Mouse (Mus musculus) limb, embryonic 14.5 days (tissue): Measurements from ENCODE around the gene Cdk9. TPM values are rescaled to one million over a fixed set of nuclear protein-coding genes. Genes with fewer than 3 reads are reported as not detected.

Experiments used
- ATAC-seq: fragments of 200-750 bp; cut with Nextera tagmentation; 2 replicates; pipeline ENCODE4 v1.8.0; 2017; ENCODE audit warnings: low read depth, moderate number of reproducible peaks, moderate TSS enrichment; ENCODE audit not compliant: low FRiP score
- DNase-seq: peaks from one replicate; pipeline ENCODE4 v3.0.0-alpha.2; 2015; ENCODE audit warnings: low spot score
- H3K27ac ChIP-seq: fragments of 300-500 bp; sonication (generic); replicated peaks from 2 replicates; pipeline ENCODE4 v1.5.1; 2014; ENCODE audit warnings: low read depth, mild to moderate bottlenecking, low read length, moderate library complexity, mixed read lengths
- H3K27me3 ChIP-seq: fragments of 300-500 bp; sonication (generic); 2 replicates; pipeline ENCODE4 v1.6.1; 2014; ENCODE audit warnings: low read length, mixed read lengths; ENCODE audit not compliant: control insufficient read depth, insufficient read depth
- H3K36me3 ChIP-seq: fragments of 300-500 bp; sonication (generic); 2 replicates; pipeline ENCODE4 v1.6.1; 2014; ENCODE audit warnings: mild to moderate bottlenecking, low read length, moderate library complexity, mixed read lengths; ENCODE audit not compliant: control insufficient read depth, insufficient read depth
- H3K4me1 ChIP-seq: fragments of 300-500 bp; sonication (generic); 2 replicates; pipeline ENCODE4 v1.6.1; 2014; ENCODE audit warnings: antibody characterized with exemption, low read length, mixed read lengths; ENCODE audit not compliant: control insufficient read depth, insufficient read depth
- H3K4me2 ChIP-seq: fragments of 300-500 bp; sonication (generic); replicated peaks from 2 replicates; pipeline ENCODE4 v1.6.1; 2014; ENCODE audit warnings: low read depth, mild to moderate bottlenecking, low read length, moderate library complexity; ENCODE audit not compliant: severe bottlenecking
- H3K4me3 ChIP-seq: fragments of 300-500 bp; sonication (generic); replicated peaks from 2 replicates; pipeline ENCODE4 v1.5.1; 2014; ENCODE audit warnings: low read length
- H3K9ac ChIP-seq: fragments of 300-500 bp; sonication (generic); 2 replicates; pipeline ENCODE4 v1.6.1; 2014; ENCODE audit warnings: mild to moderate bottlenecking, low read depth, low read length, moderate library complexity; ENCODE audit not compliant: severe bottlenecking
- H3K9me3 ChIP-seq: fragments of 300-500 bp; sonication (generic); 2 replicates; pipeline ENCODE4 v1.6.1; 2016; ENCODE audit warnings: low read length; ENCODE audit not compliant: control insufficient read depth
- POLR2A ChIP-seq: fragments of 200-500 bp; IDR thresholded peaks from 2 replicates; pipeline ENCODE4 v1.8.0; 2012; ENCODE audit warnings: inconsistent platforms, mild to moderate bottlenecking, moderate library complexity, borderline replicate concordance; ENCODE audit not compliant: insufficient read depth, insufficient read length; ENCODE audit errors: extremely low read depth
- WGBS: fragments of 180-500 bp; shearing (Covaris S2); extraction: QIAGEN DNeasy Blood & Tissue Kit; methylation state at CpG from one replicate; pipeline ENCODE4 v1.1.7; 2014; 5-methylcytosine and 5-hydroxymethylcytosine counted together
- polyA plus RNA-seq, 2 experiments: library from polyadenylated mRNA; depleted of rRNA in 1 of 2; stranded (reverse) in 1 of 2; unstranded in 1 of 2; fragments of >200 nt; fragmentation: Nextera tagmentation in 1 of 2; extraction: Ambion mirVana in 1 of 2; gene quantifications; 2 replicates each; pipeline versions ENCODE4 v1.2.1 to v1.2.3; 2012 to 2014

Gene Cdk9
- polyA plus RNA-seq, 2 experiments, result 84.7 to 211 TPM

- Histone ChIP-seq H3K27me3 (no peaks in the 10 kb centered on the region), H3K4me3 (no peak overlapping the region), H3K36me3 (peaks cover 74% of the 10 kb centered on the region), H3K27ac (no peak overlapping the region), H3K9ac (no peak overlapping the region), H3K4me1 (peaks cover 8% of the 10 kb centered on the region), H3K9me3 (no peaks in the 10 kb centered on the region), H3K4me2 (no peak overlapping the region)
- 41% methylated on average over 3 of the region's 3 CpGs for WGBS
- DNase-seq (peak; percentile 65), ATAC-seq (no peak)
- no peak for TF ChIP-seq POLR2A
These were observed 4.2 kb downstream of the Cdk9 start for GRCm38 (mm10) chr2:32708643-32709042.

DNA sequence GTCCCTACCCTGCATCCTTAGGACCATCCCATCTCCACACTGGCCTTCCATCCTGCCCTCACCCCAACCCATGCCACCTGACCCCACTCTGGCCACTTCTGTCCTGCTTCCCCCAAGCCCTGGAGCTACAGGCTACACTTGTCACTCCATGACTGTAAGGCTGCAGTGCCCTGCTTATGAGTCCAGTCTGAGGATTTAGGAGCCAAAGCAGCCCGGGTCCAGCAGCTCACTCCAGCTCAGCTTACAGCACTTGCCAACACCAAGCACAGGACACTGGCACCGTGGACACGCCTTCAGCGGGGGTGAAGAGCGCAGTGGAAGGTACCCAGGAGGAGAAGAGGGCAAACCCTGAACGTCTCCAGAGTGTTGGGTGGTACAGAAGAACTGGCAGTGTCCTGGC is 5.9 kb downstream of the Cdk9 start:
- WGBS, result 88% methylated on average over 6 of the region's 6 CpGs
- Histone ChIP-seq H3K4me1 (peaks cover 7% of the 10 kb centered on the region; the same call in 1 of the 2 replicates), H3K4me2 (no peak overlapping the region), H3K9ac (no peak overlapping the region), H3K27ac (no peak overlapping the region), H3K4me3 (no peak overlapping the region), H3K36me3 (peaks cover 84% of the 10 kb centered on the region), H3K9me3 (no peaks in the 10 kb centered on the region), H3K27me3 (no peaks in the 10 kb centered on the region)
- no peak for DNase-seq
- no peak for TF ChIP-seq POLR2A
- ATAC-seq, result no peak

DNA sequence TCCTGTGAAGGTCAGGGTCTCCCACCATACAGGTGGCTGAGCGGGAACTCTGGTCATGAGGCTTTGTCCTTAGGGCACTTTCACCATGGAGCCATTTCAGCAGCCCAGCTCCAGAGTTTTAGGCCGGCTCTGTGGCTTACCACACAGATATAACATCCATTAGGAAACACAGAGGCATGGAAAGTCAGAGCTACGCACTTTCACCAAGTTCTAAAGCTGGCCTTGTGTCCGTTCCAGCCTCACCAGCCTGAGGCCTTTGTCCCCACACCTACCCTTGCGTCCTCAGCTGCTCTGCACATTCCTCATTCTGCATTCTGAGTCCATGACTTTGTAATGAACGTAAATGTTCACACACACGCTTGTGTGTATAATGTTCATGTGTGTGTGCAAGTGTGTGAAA is 7.9 kb downstream of the Cdk9 start:
- H3K4me3 ChIP-seq, result no peak overlapping the region
- no peak for TF ChIP-seq POLR2A
- DNase-seq (no peak), ATAC-seq (no peak)
- no peaks in the 10 kb centered on the region for H3K4me1 ChIP-seq
- peaks cover 72% of the 10 kb centered on the region for H3K36me3 ChIP-seq
- H3K4me2 ChIP-seq, result no peak overlapping the region
- H3K27me3 ChIP-seq, result no peaks in the 10 kb centered on the region
- 88% methylated on average over 7 of the region's 7 CpGs for WGBS
- H3K9me3 ChIP-seq, result no peaks in the 10 kb centered on the region
- H3K9ac ChIP-seq, result no peak overlapping the region
- no peak overlapping the region for H3K27ac ChIP-seq

DNA sequence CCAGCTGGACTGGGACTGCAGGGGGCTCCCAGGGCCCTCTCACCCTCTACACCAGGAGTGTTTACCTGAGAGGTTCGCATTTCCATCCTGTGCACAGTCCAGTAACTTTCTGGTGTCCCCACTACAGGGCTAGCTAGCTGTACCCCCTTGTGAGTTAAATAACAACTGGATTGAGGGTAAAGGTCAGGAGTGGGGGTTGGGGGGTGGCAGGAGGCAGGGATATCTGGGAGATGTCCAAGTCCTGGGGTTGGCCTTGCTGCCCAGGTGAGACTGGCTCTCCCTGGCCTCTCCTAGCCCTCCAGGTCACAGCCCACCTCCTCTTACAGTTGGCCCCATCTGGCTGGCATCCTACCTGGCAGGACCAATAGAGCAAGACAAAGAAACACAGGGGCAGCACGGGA is 8.9 kb downstream of the Cdk9 start, which contains the start of gene Fpgs:
TSS of gene Fpgs (minus strand) at position 125 of the 401 bp plus-strand sequence.
- Histone ChIP-seq H3K4me3 (no peak within 1 kb of the TSS), H3K9me3 (no peaks in the 10 kb centered on the region), H3K36me3 (peaks cover 62% of the 10 kb centered on the region), H3K27me3 (no peaks in the 10 kb centered on the region), H3K27ac (no peak within 1 kb of the TSS), H3K9ac (no peak within 1 kb of the TSS), H3K4me2 (no peak within 1 kb of the TSS), H3K4me1 (no peaks in the 10 kb centered on the region)
- ATAC-seq, result no peak
- no peak for TF ChIP-seq POLR2A
- no peak for DNase-seq
- 82% methylated on average over 2 of the region's 2 CpGs for WGBS

- ATAC-seq (no peak), DNase-seq (no peak)
- Histone ChIP-seq H3K4me3 (no peak overlapping the region), H3K4me1 (no peaks in the 10 kb centered on the region), H3K9me3 (no peaks in the 10 kb centered on the region), H3K4me2 (no peak overlapping the region), H3K36me3 (peaks cover 52% of the 10 kb centered on the region), H3K9ac (no peak overlapping the region), H3K27me3 (no peaks in the 10 kb centered on the region), H3K27ac (no peak overlapping the region)
- TF ChIP-seq POLR2A, result no peak
- WGBS, result 93% methylated on average over 8 of the region's 8 CpGs
These were observed 9.8 kb downstream of the Cdk9 start for GRCm38 (mm10) chr2:32703046-32703445.
